Mouse (Mus musculus): Measurements from ENCODE around the gene AB124611.

The AB124611 gene

GRCm38 (mm10) chr9:21564420-21564819 is 38.4 kb downstream of the AB124611 start:
- H3K36me3 ChIP-seq (ENCODE audit: insufficient read depth, low read length): peaks cover 72% of the 10 kb centered on the region
- H3K4me3 ChIP-seq (replicated peaks; ENCODE audit: low read length): no peak overlapping the region
- TF ChIP-seq NANOG (IDR thresholded peaks at IDR 0.05; ENCODE audit: borderline replicate concordance, low read length): no peak
- no peak for TF ChIP-seq CTCF (conservative IDR thresholded peaks at IDR 0.05; ENCODE audit: low read length)
- no peak for TF ChIP-seq POU5F1 (IDR thresholded peaks at IDR 0.05; ENCODE audit: borderline replicate concordance, low read length)
- no peaks in the 10 kb centered on the region for H3K27me3 ChIP-seq (ENCODE audit: insufficient read depth, low read length)
- no peaks in the 10 kb centered on the region for H3K9me3 ChIP-seq (ENCODE audit: low read length)
- peaks cover 84% of the 10 kb centered on the region for H3K4me1 ChIP-seq (replicated peaks; ENCODE audit: low read depth, low read length)

DNA sequence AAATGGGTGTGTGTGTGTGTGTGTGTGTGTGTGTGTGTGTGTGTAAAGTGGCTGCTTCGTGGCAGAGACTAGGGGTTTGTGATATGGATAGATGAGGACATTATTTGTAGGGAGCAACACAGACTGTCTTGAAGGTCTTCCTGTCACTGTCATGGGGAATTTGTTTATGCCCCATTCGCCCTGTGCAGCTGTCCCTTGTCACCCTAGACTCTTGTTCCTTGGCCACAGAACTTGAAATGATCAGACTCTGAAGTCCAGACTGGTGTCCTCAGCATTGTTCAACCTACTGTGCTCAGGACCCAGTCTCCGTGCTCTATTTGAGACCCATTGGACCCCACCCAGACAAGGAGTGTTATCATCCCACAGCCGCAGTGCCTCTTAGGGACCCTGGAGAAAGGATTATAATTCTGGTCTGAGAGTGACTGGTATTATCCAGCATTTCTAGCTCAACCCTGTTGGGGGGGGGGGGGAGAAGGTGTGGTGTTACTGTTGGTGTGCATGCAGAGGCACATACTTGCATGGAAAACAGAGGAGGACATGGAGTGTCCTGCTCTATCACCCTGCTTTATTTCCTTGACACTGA is 39.1 kb downstream of the AB124611 start:
- Histone ChIP-seq H3K9me3 (ENCODE audit: low read length) (no peaks in the 10 kb centered on the region), H3K27me3 (ENCODE audit: insufficient read depth, low read length) (no peaks in the 10 kb centered on the region), H3K4me1 (replicated peaks; ENCODE audit: low read depth, low read length) (peaks cover 78% of the 10 kb centered on the region), H3K36me3 (ENCODE audit: insufficient read depth, low read length) (peaks cover 74% of the 10 kb centered on the region), H3K4me3 (replicated peaks; ENCODE audit: low read length) (no peak overlapping the region; the same call in 1 of the 2 replicates)
- TF ChIP-seq CTCF (conservative IDR thresholded peaks at IDR 0.05; ENCODE audit: low read length) (no peak), NANOG (IDR thresholded peaks at IDR 0.05; ENCODE audit: borderline replicate concordance, low read length) (no peak), POU5F1 (IDR thresholded peaks at IDR 0.05; ENCODE audit: borderline replicate concordance, low read length) (no peak)

DNA sequence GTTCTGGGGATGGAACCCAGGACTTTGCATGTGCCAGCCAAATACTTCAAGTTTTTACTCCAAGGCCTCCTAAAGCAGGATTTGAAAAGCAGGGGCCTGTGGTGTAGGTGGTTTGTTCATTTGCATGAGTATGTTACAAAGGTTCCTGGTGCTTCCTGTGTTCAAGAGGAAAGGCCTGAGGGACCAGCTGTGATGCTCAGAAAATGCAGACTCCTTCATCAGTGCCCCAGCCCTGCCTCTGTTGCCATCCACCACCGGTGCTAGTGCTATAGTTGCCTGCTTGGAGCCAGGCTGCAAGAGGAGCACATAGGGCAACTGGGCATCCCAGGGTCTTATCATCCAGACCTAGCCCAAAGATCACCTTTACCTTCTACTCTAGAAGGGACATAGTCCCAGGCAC is 40.6 kb downstream of the AB124611 start:
- TF ChIP-seq POU5F1 (IDR thresholded peaks at IDR 0.05; ENCODE audit: borderline replicate concordance, low read length): no peak
- TF ChIP-seq NANOG (IDR thresholded peaks at IDR 0.05; ENCODE audit: borderline replicate concordance, low read length): no peak
- Histone ChIP-seq H3K27me3 (ENCODE audit: insufficient read depth, low read length) (no peaks in the 10 kb centered on the region), H3K4me3 (replicated peaks; ENCODE audit: low read length) (no peak overlapping the region), H3K9me3 (ENCODE audit: low read length) (no peaks in the 10 kb centered on the region), H3K36me3 (ENCODE audit: insufficient read depth, low read length) (peaks cover 75% of the 10 kb centered on the region), H3K4me1 (replicated peaks; ENCODE audit: low read depth, low read length) (peaks cover 70% of the 10 kb centered on the region)

GRCm38 (mm10) chr9:21567051-21567450 is 41.1 kb downstream of the AB124611 start:
- no peak overlapping the region for H3K4me3 ChIP-seq (replicated peaks; ENCODE audit: low read length)
- H3K9me3 ChIP-seq (ENCODE audit: low read length): no peaks in the 10 kb centered on the region
- TF ChIP-seq NANOG (IDR thresholded peaks at IDR 0.05; ENCODE audit: borderline replicate concordance, low read length): no peak
- TF ChIP-seq CTCF (conservative IDR thresholded peaks at IDR 0.05; ENCODE audit: low read length): no peak
- no peak for TF ChIP-seq POU5F1 (IDR thresholded peaks at IDR 0.05; ENCODE audit: borderline replicate concordance, low read length)
- H3K36me3 ChIP-seq (ENCODE audit: insufficient read depth, low read length): peaks cover 75% of the 10 kb centered on the region
- peaks cover 67% of the 10 kb centered on the region for H3K4me1 ChIP-seq (replicated peaks; ENCODE audit: low read depth, low read length)
- no peaks in the 10 kb centered on the region for H3K27me3 ChIP-seq (ENCODE audit: insufficient read depth, low read length)

GRCm38 (mm10) chr9:21568657-21569255 is 42.8 kb downstream of the AB124611 start:
- TF ChIP-seq CTCF (conservative IDR thresholded peaks at IDR 0.05; ENCODE audit: low read length) (no peak), NANOG (IDR thresholded peaks at IDR 0.05; ENCODE audit: borderline replicate concordance, low read length) (no peak), POU5F1 (IDR thresholded peaks at IDR 0.05; ENCODE audit: borderline replicate concordance, low read length) (no peak)
- Histone ChIP-seq H3K27me3 (ENCODE audit: insufficient read depth, low read length) (no peaks in the 10 kb centered on the region), H3K4me1 (replicated peaks; ENCODE audit: low read depth, low read length) (peaks cover 61% of the 10 kb centered on the region), H3K4me3 (replicated peaks; ENCODE audit: low read length) (no peak overlapping the region), H3K9me3 (ENCODE audit: low read length) (no peaks in the 10 kb centered on the region), H3K36me3 (ENCODE audit: insufficient read depth, low read length) (peaks cover 79% of the 10 kb centered on the region)

DNA sequence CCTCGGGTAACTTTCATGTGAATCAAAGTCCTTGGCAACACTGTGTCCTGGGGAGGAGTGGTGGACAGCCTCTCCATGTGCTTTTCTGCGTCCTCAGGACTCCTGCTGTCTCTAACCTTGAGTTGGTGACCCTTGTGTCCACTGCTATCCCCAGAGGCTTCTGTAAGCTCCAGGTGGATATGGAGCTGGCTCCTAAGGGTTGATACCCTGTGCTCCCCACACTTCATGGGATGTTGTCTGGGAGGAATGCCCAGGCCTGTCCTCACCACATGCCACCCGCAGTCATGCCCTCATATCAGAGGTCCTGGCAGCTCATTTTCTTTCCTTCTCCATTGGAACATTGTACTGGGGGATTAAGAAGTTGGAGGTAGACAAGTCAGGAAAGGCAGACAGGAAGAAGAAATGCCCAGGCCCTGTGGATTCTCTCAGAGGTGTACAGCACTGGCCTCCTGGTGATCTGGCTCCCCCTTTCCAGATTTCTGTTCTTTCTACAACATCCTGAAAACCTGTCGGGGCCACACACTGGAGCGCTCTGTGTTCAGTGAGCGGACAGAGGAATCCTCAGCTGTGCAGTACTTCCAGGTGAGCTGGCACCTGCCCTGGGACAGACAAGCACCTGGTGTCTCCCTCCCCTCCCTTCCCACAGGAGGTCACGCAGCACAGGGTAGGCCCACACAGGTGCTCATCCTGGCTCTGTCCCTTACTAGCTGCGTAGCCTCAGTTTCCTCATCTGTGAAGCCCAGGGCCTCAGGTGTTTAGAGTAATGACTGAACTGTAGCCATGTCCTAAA is 48.2 kb downstream of the AB124611 start:
- no peaks in the 10 kb centered on the region for H3K27me3 ChIP-seq (ENCODE audit: insufficient read depth, low read length)
- peaks cover 43% of the 10 kb centered on the region for H3K4me1 ChIP-seq (replicated peaks; ENCODE audit: low read depth, low read length)
- H3K36me3 ChIP-seq (ENCODE audit: insufficient read depth, low read length): peaks cover 99% of the 10 kb centered on the region
- TF ChIP-seq CTCF (conservative IDR thresholded peaks at IDR 0.05; ENCODE audit: low read length) (no peak), POU5F1 (IDR thresholded peaks at IDR 0.05; ENCODE audit: borderline replicate concordance, low read length) (no peak), NANOG (IDR thresholded peaks at IDR 0.05; ENCODE audit: borderline replicate concordance, low read length) (no peak)
- no peaks in the 10 kb centered on the region for H3K9me3 ChIP-seq (ENCODE audit: low read length)
- H3K4me3 ChIP-seq (replicated peaks; ENCODE audit: low read length): no peak overlapping the region

DNA sequence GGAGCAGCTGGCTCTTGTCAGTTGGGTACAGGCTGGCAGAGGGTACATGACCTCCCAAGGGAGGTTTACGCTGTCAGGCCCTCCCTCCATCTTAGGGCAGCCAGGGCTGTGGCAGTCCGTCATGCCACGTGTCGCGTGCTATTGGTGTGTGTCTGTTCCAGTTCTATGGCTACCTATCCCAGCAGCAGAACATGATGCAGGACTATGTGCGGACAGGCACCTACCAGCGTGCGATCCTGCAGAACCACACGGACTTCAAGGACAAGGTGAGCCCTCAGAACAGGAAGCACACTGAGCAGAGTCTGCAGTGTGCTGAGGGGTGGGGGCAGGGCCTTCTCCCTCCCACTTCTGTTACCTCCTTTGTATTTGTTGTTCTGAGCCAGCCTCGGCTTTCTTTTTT is 49.3 kb downstream of the AB124611 start:
- Histone ChIP-seq H3K27me3 (ENCODE audit: insufficient read depth, low read length) (no peaks in the 10 kb centered on the region), H3K9me3 (ENCODE audit: low read length) (no peaks in the 10 kb centered on the region), H3K4me1 (replicated peaks; ENCODE audit: low read depth, low read length) (peaks cover 42% of the 10 kb centered on the region), H3K4me3 (replicated peaks; ENCODE audit: low read length) (no peak overlapping the region), H3K36me3 (ENCODE audit: insufficient read depth, low read length) (peaks cover 99% of the 10 kb centered on the region)
- no peak for TF ChIP-seq NANOG (IDR thresholded peaks at IDR 0.05; ENCODE audit: borderline replicate concordance, low read length)
- TF ChIP-seq POU5F1 (IDR thresholded peaks at IDR 0.05; ENCODE audit: borderline replicate concordance, low read length): no peak
- no peak for TF ChIP-seq CTCF (conservative IDR thresholded peaks at IDR 0.05; ENCODE audit: low read length)

GRCm38 (mm10) chr9:21576286-21576685 is 50.3 kb downstream of the AB124611 start:
- peaks cover 99% of the 10 kb centered on the region for H3K36me3 ChIP-seq (ENCODE audit: insufficient read depth, low read length)
- TF ChIP-seq NANOG (IDR thresholded peaks at IDR 0.05; ENCODE audit: borderline replicate concordance, low read length) (no peak), POU5F1 (IDR thresholded peaks at IDR 0.05; ENCODE audit: borderline replicate concordance, low read length) (no peak), CTCF (conservative IDR thresholded peaks at IDR 0.05; ENCODE audit: low read length) (no peak)
- no peak overlapping the region for H3K4me3 ChIP-seq (replicated peaks; ENCODE audit: low read length)
- no peaks in the 10 kb centered on the region for H3K9me3 ChIP-seq (ENCODE audit: low read length)
- no peaks in the 10 kb centered on the region for H3K27me3 ChIP-seq (ENCODE audit: insufficient read depth, low read length)
- peaks cover 36% of the 10 kb centered on the region for H3K4me1 ChIP-seq (replicated peaks; ENCODE audit: low read depth, low read length)

All from E14TG2a.4 (cell line).